Mouse (Mus musculus): Measurements from ENCODE around the gene Ntf5.

DNA sequence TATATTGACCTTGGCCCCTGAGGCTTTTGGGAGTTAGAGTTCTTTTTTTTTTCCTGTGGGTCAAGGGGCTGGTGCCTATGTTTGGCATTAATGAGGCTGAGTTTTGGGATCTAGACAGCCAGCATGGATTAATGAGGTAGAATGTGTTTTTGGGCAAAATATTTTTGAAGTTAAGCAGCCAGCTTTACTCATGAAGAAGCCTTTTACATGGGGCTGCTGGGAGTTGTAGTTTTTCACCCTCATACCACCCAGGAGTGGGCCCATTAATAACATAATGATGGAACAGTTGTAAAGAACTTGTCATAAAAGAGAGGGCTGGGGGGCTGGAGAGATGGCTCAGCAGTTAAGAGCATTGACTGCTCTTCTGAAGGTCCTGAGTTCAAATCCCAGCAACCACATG lies 33.1 kb downstream of the Ntf5 start:
- TF ChIP-seq CTCF (IDR thresholded peaks at IDR 0.05; ENCODE audit: low read depth, low read length) (no peak), GATA1 (IDR thresholded peaks at IDR 0.05; ENCODE audit: borderline replicate concordance, low read length) (no peak), TAL1 (conservative IDR thresholded peaks at IDR 0.05; ENCODE audit: low read depth, low read length) (no peak), POLR2AphosphoS5 (IDR thresholded peaks at IDR 0.05; ENCODE audit: insufficient replicate concordance, low read depth, low read length) (no peak)

All from G1E (cell line).